ENCODE assay signal across 16 mouse cellular contexts in genomic region chr1:165089556-165089955, GRCm38 (mm10).
"Had no signal": no experiment of that assay in that cellular context is flagged by ENCODE, and none has a peak within 500 bp of the region (broad histone marks: within the 10 kb centered on the region; RNA-seq: fewer than 3 reads in every experiment).

No protein-coding gene starts in this region.

- H3K27me3 ChIP-seq: neural tube, embryonic 15.5 days had no signal

- H3K4me2 ChIP-seq: limb, embryonic 13.5 days; lung, embryonic 14.5 days; neural tube, embryonic 15.5 days had no signal

- H3K27ac ChIP-seq: layer of hippocampus, adult 2 months; limb, embryonic 13.5 days; midbrain, embryonic 10.5 days; neural tube, embryonic 15.5 days had no signal

- H3K9ac ChIP-seq: limb, embryonic 13.5 days; lung, embryonic 14.5 days; neural tube, embryonic 15.5 days had no signal

- H3K36me3 ChIP-seq: limb, embryonic 13.5 days; midbrain, embryonic 10.5 days; neural tube, embryonic 15.5 days had no signal

- DNase-seq: kidney, postnatal 10 days; kidney, postnatal 4 days; left cerebral cortex, postnatal 4 days; lung, embryonic 14.5 days; lung, postnatal 10 days; lung, postnatal 4 days; midbrain, embryonic 14.5 days; right cerebral cortex, adult 18-20 months; right cerebral cortex, postnatal 25 days; thymus, adult 18-20 months; thymus, postnatal 14 days had no signal

- H3K4me3 ChIP-seq: layer of hippocampus, adult 2 months; limb, embryonic 13.5 days; midbrain, embryonic 10.5 days; myocyte; neural tube, embryonic 15.5 days had no signal

- H3K9me3 ChIP-seq: limb, embryonic 13.5 days; midbrain, embryonic 10.5 days; neural tube, embryonic 15.5 days had no signal
